Mouse (Mus musculus): Measurements from ENCODE around the gene Serac1. TPM values are rescaled to one million over a fixed set of nuclear protein-coding genes. Genes with fewer than 3 reads are reported as not detected.

Serac1 gene
- total and polyA plus RNA-seq, 3 experiments: 6.9 to 9.6 (median 9.6) TPM

GRCm38 (mm10) chr17:6001389-6001788 lies 78.2 kb downstream of the Serac1 start:
- Histone ChIP-seq H3K36me3 (replicated peaks) (no peaks in the 10 kb centered on the region), H3K4me1 (ENCODE audit: insufficient read depth, low read depth, low read length) (0 out of 2 replicates have a peak, but pooled peaks cover 3% of the 10 kb centered on the region), H3K9me3 (replicated peaks) (no peaks in the 10 kb centered on the region), H3K4me3 (ENCODE audit: low read depth, low read length) (no peak overlapping the region), H3K27me3 (ENCODE audit: insufficient read depth, low read length) (peaks cover 34% of the 10 kb centered on the region)
- ATAC-seq (ENCODE audit: extremely low read depth, insufficient number of reproducible peaks, low FRiP score, poor library complexity, severe bottlenecking) (no peak), DNase-seq (ENCODE audit: low spot score) (no peak)
- TF ChIP-seq POLR2AphosphoS5 (IDR thresholded peaks at IDR 0.05; ENCODE audit: insufficient replicate concordance, low read depth, low read length): no peak
- no peak for TF ChIP-seq CTCF (IDR thresholded peaks at IDR 0.05; ENCODE audit: low read depth, low read length)
- no peak for TF ChIP-seq GATA1 (IDR thresholded peaks at IDR 0.05; ENCODE audit: borderline replicate concordance, low read length)
- no peak for TF ChIP-seq TAL1 (conservative IDR thresholded peaks at IDR 0.05; ENCODE audit: low read depth, low read length)
- no peak for TF ChIP-seq GATA2 (IDR thresholded peaks at IDR 0.05; ENCODE audit: borderline replicate concordance, low read depth, low read length)

DNA sequence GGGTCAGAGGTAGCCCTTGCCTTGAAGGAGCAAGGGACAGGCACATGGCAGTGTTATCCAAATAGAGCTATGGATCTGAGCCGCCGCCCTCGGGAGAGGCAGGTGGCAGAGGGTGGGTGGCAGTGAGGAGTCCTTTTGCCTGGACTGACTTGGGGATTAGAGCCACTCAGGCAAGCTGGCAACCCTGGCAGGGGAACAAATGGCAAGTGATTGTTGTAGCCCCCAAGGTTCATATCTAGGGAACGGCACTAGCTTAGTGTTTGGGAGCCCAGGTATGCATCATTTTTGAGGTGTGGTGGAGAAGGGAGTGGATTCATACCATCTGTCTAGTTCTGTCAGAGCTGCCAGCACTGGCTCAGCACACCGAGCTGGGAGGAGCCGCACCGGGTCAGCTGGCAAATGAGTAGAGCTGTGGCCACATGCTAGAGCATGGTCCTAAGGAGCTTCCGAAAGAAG lies 78.6 kb downstream of the Serac1 start:
- no peak for ATAC-seq (ENCODE audit: extremely low read depth, insufficient number of reproducible peaks, low FRiP score, poor library complexity, severe bottlenecking)
- no peaks in the 10 kb centered on the region for H3K36me3 ChIP-seq (replicated peaks)

GRCm38 (mm10) chr17:5999039-5999543 lies 80.5 kb downstream of the Serac1 start:
- TF ChIP-seq TAL1 (conservative IDR thresholded peaks at IDR 0.05; ENCODE audit: low read depth, low read length) (no peak), CTCF (IDR thresholded peaks at IDR 0.05; ENCODE audit: low read depth, low read length) (no peak), GATA1 (IDR thresholded peaks at IDR 0.05; ENCODE audit: borderline replicate concordance, low read length) (no peak), POLR2AphosphoS5 (IDR thresholded peaks at IDR 0.05; ENCODE audit: insufficient replicate concordance, low read depth, low read length) (no peak), GATA2 (IDR thresholded peaks at IDR 0.05; ENCODE audit: borderline replicate concordance, low read depth, low read length) (no peak)
- Histone ChIP-seq H3K36me3 (replicated peaks) (no peaks in the 10 kb centered on the region), H3K4me3 (ENCODE audit: low read depth, low read length) (no peak overlapping the region), H3K9me3 (replicated peaks) (no peaks in the 10 kb centered on the region), H3K27me3 (ENCODE audit: insufficient read depth, low read length) (peaks cover 35% of the 10 kb centered on the region), H3K4me1 (ENCODE audit: insufficient read depth, low read depth, low read length) (no peaks in the 10 kb centered on the region)
- DNase-seq (ENCODE audit: low spot score) (no peak), ATAC-seq (ENCODE audit: extremely low read depth, insufficient number of reproducible peaks, low FRiP score, poor library complexity, severe bottlenecking) (no peak)

More for the DNA sequence above, 78.6 kb downstream of the Serac1 start:
- Histone ChIP-seq H3K4me1 (ENCODE audit: insufficient read depth, low read depth, low read length) (0 out of 2 replicates have a peak, but pooled peaks cover 3% of the 10 kb centered on the region), H3K9me3 (replicated peaks) (no peaks in the 10 kb centered on the region), H3K4me3 (ENCODE audit: low read depth, low read length) (no peak overlapping the region), H3K27me3 (ENCODE audit: insufficient read depth, low read length) (peaks cover 34% of the 10 kb centered on the region)
- no peak for DNase-seq (ENCODE audit: low spot score)
- no peak for TF ChIP-seq GATA1 (IDR thresholded peaks at IDR 0.05; ENCODE audit: borderline replicate concordance, low read length)
- no peak for TF ChIP-seq CTCF (IDR thresholded peaks at IDR 0.05; ENCODE audit: low read depth, low read length)
- TF ChIP-seq TAL1 (conservative IDR thresholded peaks at IDR 0.05; ENCODE audit: low read depth, low read length): no peak
- TF ChIP-seq GATA2 (IDR thresholded peaks at IDR 0.05; ENCODE audit: borderline replicate concordance, low read depth, low read length): no peak
- TF ChIP-seq POLR2AphosphoS5 (IDR thresholded peaks at IDR 0.05; ENCODE audit: insufficient replicate concordance, low read depth, low read length): no peak

DNA sequence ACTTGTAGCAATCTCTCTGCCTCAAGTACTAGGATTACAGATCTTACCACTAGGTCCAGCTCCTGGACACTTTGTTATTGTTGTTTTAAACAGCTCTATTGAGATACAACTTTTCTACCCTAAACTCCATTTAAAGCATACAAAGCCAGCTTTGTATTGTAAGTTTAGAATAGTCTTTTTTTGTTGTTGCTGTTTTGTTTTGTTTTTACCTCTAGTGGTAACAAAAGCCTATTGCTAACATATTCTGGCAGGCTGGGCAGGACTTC lies 81.4 kb downstream of the Serac1 start:
- Histone ChIP-seq H3K36me3 (replicated peaks) (no peaks in the 10 kb centered on the region), H3K4me3 (ENCODE audit: low read depth, low read length) (no peak overlapping the region), H3K4me1 (ENCODE audit: insufficient read depth, low read depth, low read length) (no peaks in the 10 kb centered on the region), H3K9me3 (replicated peaks) (no peaks in the 10 kb centered on the region), H3K27me3 (ENCODE audit: insufficient read depth, low read length) (peaks cover 32% of the 10 kb centered on the region)
- DNase-seq (ENCODE audit: low spot score) (no peak), ATAC-seq (ENCODE audit: extremely low read depth, insufficient number of reproducible peaks, low FRiP score, poor library complexity, severe bottlenecking) (no peak)
- TF ChIP-seq TAL1 (conservative IDR thresholded peaks at IDR 0.05; ENCODE audit: low read depth, low read length) (no peak), GATA2 (IDR thresholded peaks at IDR 0.05; ENCODE audit: borderline replicate concordance, low read depth, low read length) (no peak), POLR2AphosphoS5 (IDR thresholded peaks at IDR 0.05; ENCODE audit: insufficient replicate concordance, low read depth, low read length) (no peak), CTCF (IDR thresholded peaks at IDR 0.05; ENCODE audit: low read depth, low read length) (no peak), GATA1 (IDR thresholded peaks at IDR 0.05; ENCODE audit: borderline replicate concordance, low read length) (no peak)

- Histone ChIP-seq H3K4me1 (ENCODE audit: insufficient read depth, low read depth, low read length) (no peaks in the 10 kb centered on the region), H3K36me3 (replicated peaks) (no peaks in the 10 kb centered on the region)
These were observed 81.9 kb downstream of the Serac1 start for GRCm38 (mm10) chr17:5997380-5998234.

DNA sequence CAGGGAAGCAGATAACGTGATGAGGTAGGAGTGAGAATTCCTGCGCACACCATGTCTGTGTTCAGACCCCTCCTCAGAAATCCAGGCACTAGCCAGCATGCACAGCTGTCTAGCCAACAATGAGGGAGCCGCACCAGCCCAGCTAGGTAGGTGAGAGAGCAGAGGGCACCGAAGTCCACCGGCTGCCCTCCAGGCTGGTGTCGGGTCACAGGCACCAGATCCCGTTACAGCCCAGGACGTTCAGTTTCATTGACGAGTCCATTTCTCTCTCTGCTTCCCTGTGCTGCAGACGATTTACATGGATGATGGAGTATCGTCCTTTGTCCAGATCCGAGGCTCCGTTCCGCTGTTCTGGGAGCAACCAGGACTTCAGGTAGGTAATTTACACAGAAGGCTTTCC lies 83.0 kb downstream of the Serac1 start:
- Histone ChIP-seq H3K27me3 (ENCODE audit: insufficient read depth, low read length) (peaks cover 44% of the 10 kb centered on the region), H3K9me3 (replicated peaks) (no peaks in the 10 kb centered on the region), H3K36me3 (replicated peaks) (no peaks in the 10 kb centered on the region), H3K4me3 (ENCODE audit: low read depth, low read length) (no peak overlapping the region), H3K4me1 (ENCODE audit: insufficient read depth, low read depth, low read length) (no peaks in the 10 kb centered on the region)
- DNase-seq (ENCODE audit: low spot score): no peak
- no peak for ATAC-seq (ENCODE audit: extremely low read depth, insufficient number of reproducible peaks, low FRiP score, poor library complexity, severe bottlenecking)
- TF ChIP-seq POLR2AphosphoS5 (IDR thresholded peaks at IDR 0.05; ENCODE audit: insufficient replicate concordance, low read depth, low read length) (no peak), GATA2 (IDR thresholded peaks at IDR 0.05; ENCODE audit: borderline replicate concordance, low read depth, low read length) (no peak), CTCF (IDR thresholded peaks at IDR 0.05; ENCODE audit: low read depth, low read length) (no peak), GATA1 (IDR thresholded peaks at IDR 0.05; ENCODE audit: borderline replicate concordance, low read length) (no peak), TAL1 (conservative IDR thresholded peaks at IDR 0.05; ENCODE audit: low read depth, low read length) (no peak)

More at GRCm38 (mm10) chr17:5997380-5998234, 81.9 kb downstream of the Serac1 start:
- no peaks in the 10 kb centered on the region for H3K9me3 ChIP-seq (replicated peaks)
- ATAC-seq (ENCODE audit: extremely low read depth, insufficient number of reproducible peaks, low FRiP score, poor library complexity, severe bottlenecking) (no peak), DNase-seq (ENCODE audit: low spot score) (no peak)
- TF ChIP-seq GATA2 (IDR thresholded peaks at IDR 0.05; ENCODE audit: borderline replicate concordance, low read depth, low read length) (no peak), GATA1 (IDR thresholded peaks at IDR 0.05; ENCODE audit: borderline replicate concordance, low read length) (no peak), POLR2AphosphoS5 (IDR thresholded peaks at IDR 0.05; ENCODE audit: insufficient replicate concordance, low read depth, low read length) (no peak), CTCF (IDR thresholded peaks at IDR 0.05; ENCODE audit: low read depth, low read length) (no peak), TAL1 (conservative IDR thresholded peaks at IDR 0.05; ENCODE audit: low read depth, low read length) (no peak)
- peaks cover 37% of the 10 kb centered on the region for H3K27me3 ChIP-seq (ENCODE audit: insufficient read depth, low read length)
- H3K4me3 ChIP-seq (ENCODE audit: low read depth, low read length): no peak overlapping the region
